Mouse (Mus musculus) cerebellum, adult 2 months (tissue): ENCODE results near the gene Fxyd1.

Source experiments
- CTCF ChIP-seq: fragments of 200-500 bp; IDR thresholded peaks from 2 replicates; pipeline ENCODE4 v1.5.1; 2011; ENCODE audit warnings: low read depth, mild to moderate bottlenecking, control low read depth, low read length, moderate library complexity, borderline replicate concordance; ENCODE audit not compliant: insufficient read depth
- POLR2A ChIP-seq: fragments of 200-500 bp; IDR thresholded peaks from 2 replicates; pipeline ENCODE4 v1.6.1; 2011; ENCODE audit warnings: low read length, control low read depth, borderline replicate concordance; ENCODE audit not compliant: insufficient read depth

GRCm38 (mm10) chr7:31055354-31055824, 1.6 kb downstream of the Fxyd1 start:
- TF ChIP-seq CTCF, result no peak
- TF ChIP-seq POLR2A, result no peak
